Mouse (Mus musculus): ENCODE results near the gene Polr2e.

Gene Polr2e

GRCm38 (mm10) chr10:80035148-80035547 is 4.4 kb downstream of the Polr2e start:
- DNase-seq (ENCODE audit: low read depth, low spot score) = no peak

- DNase-seq (ENCODE audit: low read depth, low spot score) = no peak
These were observed 5.8 kb downstream of the Polr2e start for GRCm38 (mm10) chr10:80033511-80034391.

DNA sequence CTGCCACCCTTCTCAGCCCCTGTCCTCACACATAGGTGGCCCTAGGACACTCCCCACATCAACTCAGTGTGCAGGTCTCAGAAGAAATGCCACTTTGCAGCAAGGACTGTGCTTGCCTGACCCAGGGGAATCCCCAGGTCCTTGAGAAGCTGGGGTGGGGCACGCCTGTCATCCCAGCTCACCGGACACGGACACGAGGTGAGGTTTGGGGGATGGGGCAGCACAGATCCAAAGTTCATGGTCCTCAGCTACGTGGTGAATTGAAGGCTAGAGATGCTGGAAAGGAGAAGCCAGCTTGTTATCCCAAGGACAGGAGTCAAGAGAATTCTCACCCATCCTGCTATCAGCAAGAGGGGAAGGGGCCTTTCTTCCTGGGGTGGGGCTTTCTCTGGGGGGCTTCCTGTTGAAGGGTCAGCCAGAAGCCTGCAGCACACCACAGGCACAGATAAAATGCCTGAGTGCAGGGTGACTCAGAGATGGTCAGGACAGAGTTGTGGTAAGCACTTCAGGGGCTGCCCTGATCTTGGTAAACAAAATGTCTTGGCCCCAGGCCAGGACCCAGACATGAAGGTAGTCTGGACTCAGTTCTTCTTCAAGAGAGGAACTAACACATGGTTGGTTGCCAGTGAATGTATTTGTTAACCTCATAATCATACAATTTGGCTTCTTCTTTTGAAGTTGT is 6.7 kb downstream of the Polr2e start:
- DNase-seq (ENCODE audit: low read depth, low spot score) = no peak

GRCm38 (mm10) chr10:80030736-80031135 is 8.9 kb downstream of the Polr2e start:
- no peak for DNase-seq (ENCODE audit: low read depth, low spot score)

DNA sequence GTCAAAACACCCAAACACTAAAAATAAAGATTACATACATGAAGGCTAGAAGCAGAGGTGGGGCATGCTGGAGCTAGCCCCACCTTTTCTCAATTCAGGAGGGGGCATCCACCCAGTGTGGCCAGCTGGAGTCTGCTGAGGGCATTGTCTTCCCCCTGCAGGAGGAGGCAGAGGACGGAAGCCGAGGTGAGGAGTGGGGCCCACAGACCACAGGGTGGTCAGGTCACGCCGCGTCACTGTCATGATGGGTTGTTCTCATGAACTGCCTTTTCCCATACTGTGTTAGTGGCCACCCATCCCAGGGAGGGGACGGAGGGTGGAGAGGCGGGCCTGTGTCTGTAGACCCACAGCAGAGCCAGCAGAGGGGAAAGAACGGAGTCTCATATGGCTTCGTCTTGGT is 9.4 kb downstream of the Polr2e start:
- no peak for DNase-seq (ENCODE audit: low read depth, low spot score)

- DNase-seq (ENCODE audit: low read depth, low spot score) = no peak
These were observed 11.1 kb downstream of the Polr2e start for GRCm38 (mm10) chr10:80028521-80028846.

GRCm38 (mm10) chr10:80027681-80028520 is 11.7 kb downstream of the Polr2e start:
- DNase-seq (ENCODE audit: low read depth, low spot score) = no peak

- no peak for DNase-seq (ENCODE audit: low read depth, low spot score)
These were observed 13.7 kb downstream of the Polr2e start for GRCm38 (mm10) chr10:80025889-80026288.

GRCm38 (mm10) chr10:80025463-80025862 is 14.1 kb downstream of the Polr2e start:
- DNase-seq (ENCODE audit: low read depth, low spot score) = no peak

DNA sequence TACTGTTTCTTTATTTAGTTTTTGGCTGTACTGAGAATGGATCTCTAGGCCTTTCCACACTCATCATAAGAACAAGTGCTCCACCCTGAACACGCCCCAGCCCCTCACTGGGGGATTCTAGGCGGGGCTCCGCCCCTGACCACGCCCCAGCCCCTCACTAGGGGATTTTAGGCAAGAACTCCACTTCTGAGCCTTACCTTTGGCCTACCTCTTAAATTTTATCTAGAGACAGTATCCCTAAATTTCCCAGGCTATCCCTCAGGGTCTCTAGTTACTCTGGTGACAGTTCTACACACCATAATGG is 14.6 kb downstream of the Polr2e start:
- no peak for DNase-seq (ENCODE audit: low read depth, low spot score)

GRCm38 (mm10) chr10:80024229-80025043 is 15.2 kb downstream of the Polr2e start:
- no peak for DNase-seq (ENCODE audit: low read depth, low spot score)

GRCm38 (mm10) chr10:80023758-80024157 is 15.8 kb downstream of the Polr2e start:
- no peak for DNase-seq (ENCODE audit: low read depth, low spot score)

GRCm38 (mm10) chr10:80022806-80023205 is 16.8 kb downstream of the Polr2e start:
- DNase-seq (ENCODE audit: low read depth, low spot score) = no peak

GRCm38 (mm10) chr10:80022164-80022563 is 17.4 kb downstream of the Polr2e start:
- DNase-seq (ENCODE audit: low read depth, low spot score) = no peak

- DNase-seq (ENCODE audit: low read depth, low spot score) = no peak
These were observed 18.3 kb downstream of the Polr2e start for GRCm38 (mm10) chr10:80021320-80021641.

- no peak for DNase-seq (ENCODE audit: low read depth, low spot score)
These were observed 18.8 kb downstream of the Polr2e start for GRCm38 (mm10) chr10:80020603-80021319.

- no peak for DNase-seq (ENCODE audit: low read depth, low spot score)
These were observed 19.4 kb downstream of the Polr2e start for GRCm38 (mm10) chr10:80020191-80020590.

- DNase-seq (ENCODE audit: low read depth, low spot score) = no peak
These were observed 20.0 kb downstream of the Polr2e start for GRCm38 (mm10) chr10:80019471-80020131.

GRCm38 (mm10) chr10:80018739-80019297 is 20.8 kb downstream of the Polr2e start:
- DNase-seq (ENCODE audit: low read depth, low spot score) = no peak

- no peak for DNase-seq (ENCODE audit: low read depth, low spot score)
These were observed 21.8 kb downstream of the Polr2e start for GRCm38 (mm10) chr10:80017771-80018170.

All from retina, postnatal 7 days (tissue).